Mouse (Mus musculus): ENCODE data around the gene Akap13.

The Akap13 gene

DNA sequence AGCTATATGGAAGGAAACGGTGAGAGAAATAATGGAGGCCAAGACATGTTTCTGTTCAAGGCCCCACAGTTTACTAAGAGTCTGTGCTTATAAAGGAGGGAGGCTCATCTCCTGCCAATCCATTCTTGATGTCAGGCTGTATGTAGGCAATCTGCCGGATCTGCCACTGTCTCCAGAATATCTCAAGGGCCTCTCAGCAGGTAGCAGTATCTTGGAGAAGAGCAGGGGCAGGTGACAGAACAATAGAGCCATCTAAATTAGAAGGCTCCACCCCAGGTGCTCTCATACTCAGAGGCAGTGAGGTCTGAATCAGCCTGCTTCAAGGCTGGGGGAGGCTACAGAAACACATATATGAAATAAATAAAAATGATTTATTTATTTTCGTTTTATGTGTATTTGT is 347.6 kb downstream of the Akap13 start:
- DNase-seq, result no peak

Measured in liver (tissue).